In the genomic region with DNA sequence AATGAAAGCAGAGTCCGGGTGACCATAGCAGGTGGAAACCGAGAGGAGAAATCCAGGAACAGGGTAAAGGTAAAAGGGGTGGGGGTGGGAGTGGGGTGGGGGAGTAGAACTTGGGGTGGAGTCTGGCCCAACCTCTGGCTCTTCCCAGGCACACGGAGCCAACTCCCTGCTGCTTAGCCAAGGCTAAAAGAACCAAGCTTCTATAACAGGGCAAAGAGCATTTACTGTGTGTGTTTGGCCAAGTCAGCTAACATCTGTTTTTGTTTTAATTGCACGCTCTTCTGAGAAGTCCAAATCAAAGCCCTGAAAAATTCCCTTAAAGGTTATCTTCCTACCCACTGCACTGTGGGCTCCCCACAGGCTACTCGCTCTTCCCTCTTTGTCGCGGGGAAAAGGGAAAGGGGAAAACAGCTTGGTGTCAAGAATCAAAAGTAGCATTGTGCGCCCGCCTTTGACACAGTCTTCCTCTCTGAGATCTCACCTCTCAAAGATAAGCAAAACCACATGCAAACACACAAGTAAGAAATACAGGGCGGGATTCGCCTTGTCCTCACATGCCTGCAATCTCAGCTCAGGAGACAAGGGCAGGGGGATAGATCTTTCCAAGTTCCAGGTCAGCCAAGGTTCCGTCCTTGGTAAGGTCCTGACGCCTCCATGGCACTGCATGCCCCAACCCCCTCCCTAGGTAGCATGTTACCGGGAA, we compare ENCODE assay signal across 16 mouse cellular contexts. TPM values are rescaled to one million over a fixed set of nuclear protein-coding genes. Genes with fewer than 3 reads are reported as not detected.
A peak's percentile ranks its signal among the peaks of the same experiment; 100 is the strongest.
DNase-seq lines count a peak whose midpoint lies in the region; ATAC-seq and TF ChIP-seq lines count a peak whose summit lies in the region.
"Had no signal": no experiment of that assay in that cellular context is flagged by ENCODE, and none has a peak within 500 bp of the region (broad histone marks: within the 10 kb centered on the region; RNA-seq: fewer than 3 reads in every experiment).

No protein-coding gene starts in this region.

- H3K4me3 ChIP-seq in neural tube, embryonic 11.5 days (ENCODE audit: low read depth, low read length): no peak overlapping the region
- H3K4me3 ChIP-seq in stomach, postnatal 0 days (ENCODE audit: low read depth, low read length): no peak overlapping the region
- H3K4me3 ChIP-seq: forebrain, embryonic 15.5 days had no signal

- H3K4me1 ChIP-seq in neural tube, embryonic 11.5 days (ENCODE audit: control insufficient read depth, insufficient read depth, low read length): no peaks in the 10 kb centered on the region
- no peaks in the 10 kb centered on the region; the same call in 1 of the 2 replicates for H3K4me1 ChIP-seq in stomach, postnatal 0 days (replicated peaks; ENCODE audit: control insufficient read depth, insufficient read depth)
- H3K4me1 ChIP-seq: forebrain, embryonic 15.5 days had no signal

- no peak overlapping the region for H3K4me2 ChIP-seq in neural tube, embryonic 11.5 days (ENCODE audit: low read depth)
- peak overlapping the region; percentile 8; the same call in 1 of the 2 replicates for H3K4me2 ChIP-seq in stomach, postnatal 0 days (replicated peaks; ENCODE audit: low read depth)
- H3K4me2 ChIP-seq: forebrain, embryonic 15.5 days had no signal

- TF ChIP-seq CTCF in stomach, postnatal 0 days (IDR thresholded peaks at IDR 0.05; ENCODE audit: low read depth): no peak

- H3K27ac ChIP-seq in neural tube, embryonic 11.5 days (ENCODE audit: low read depth, low read length): no peak overlapping the region
- peak overlapping the region; percentile 45 for H3K27ac ChIP-seq in stomach, postnatal 0 days (replicated peaks)
- H3K27ac ChIP-seq: forebrain, embryonic 15.5 days had no signal

- no peaks in the 10 kb centered on the region for H3K27me3 ChIP-seq in neural tube, embryonic 11.5 days (ENCODE audit: control insufficient read depth, insufficient read depth, low read length)
- no peaks in the 10 kb centered on the region for H3K27me3 ChIP-seq in stomach, postnatal 0 days (ENCODE audit: control insufficient read depth, insufficient read depth, low read length)
- H3K27me3 ChIP-seq: forebrain, embryonic 15.5 days had no signal

- WGBS in neural tube, embryonic 11.5 days: 56% methylated on average over 14 of the region's 14 CpGs
- 42% methylated on average over 14 of the region's 14 CpGs for WGBS in stomach, postnatal 0 days

- H3K9ac ChIP-seq in neural tube, embryonic 11.5 days (ENCODE audit: low read length): no peak overlapping the region
- no peak overlapping the region for H3K9ac ChIP-seq in stomach, postnatal 0 days (ENCODE audit: low read length)
- H3K9ac ChIP-seq: forebrain, embryonic 15.5 days had no signal

- peak; percentile 25 to 72 for DNase-seq in adrenal gland, adult (ENCODE audit: inconsistent age in 2 of 2, low spot score in 1 of 2)
- no peak for DNase-seq in adrenal gland, postnatal 4 days (ENCODE audit: low spot score in 2 of 2)
- DNase-seq in neural tube, embryonic 11.5 days (ENCODE audit: low spot score): peak; percentile 12
- DNase-seq in neural tube, embryonic 10.5 days (ENCODE audit: extremely low spot score, low spot score): no peak
- peak; percentile 26 for DNase-seq in induced T-regulatory cell, adult 2 months (ENCODE audit: low read depth)
- DNase-seq in stomach, postnatal 0 days (ENCODE audit: low spot score): peak; percentile 52
- no peak for DNase-seq in kidney, postnatal 25 days
- DNase-seq in lung, postnatal 36 days: no peak
- DNase-seq: cerebellum, adult 9-10 months; gastrocnemius, postnatal 36 days; heart, postnatal 10 days; kidney, adult 11 months; left cerebral cortex, postnatal 4 days; thymus, postnatal 14 days had no signal

- H3K9me3 ChIP-seq in neural tube, embryonic 11.5 days (ENCODE audit: control insufficient read depth, low read length): no peaks in the 10 kb centered on the region
- no peaks in the 10 kb centered on the region for H3K9me3 ChIP-seq in stomach, postnatal 0 days (ENCODE audit: control insufficient read depth, low read length)
- H3K9me3 ChIP-seq: forebrain, embryonic 15.5 days had no signal

- H3K36me3 ChIP-seq in neural tube, embryonic 11.5 days (ENCODE audit: control insufficient read depth, insufficient read depth, low read length): no peaks in the 10 kb centered on the region
- no peaks in the 10 kb centered on the region for H3K36me3 ChIP-seq in stomach, postnatal 0 days (ENCODE audit: control insufficient read depth, insufficient read depth, low read length)
- H3K36me3 ChIP-seq: forebrain, embryonic 15.5 days had no signal

- TF ChIP-seq EP300 in stomach, postnatal 0 days (optimal IDR thresholded peaks at IDR 0.05): no peak

- no peak for ATAC-seq in neural tube, embryonic 11.5 days (ENCODE audit: insufficient read depth, low FRiP score, low TSS enrichment)
- ATAC-seq in stomach, postnatal 0 days (ENCODE audit: low FRiP score, low TSS enrichment): peak; percentile 84
- ATAC-seq: forebrain, embryonic 15.5 days; midbrain, embryonic 16.5 days had no signal

RNA-seq across cellular contexts. Expression of a gene that starts 18.4 kb away (rescaled TPM):
- 10 to 100 TPM; 16.7 to 22.3 TPM for total RNA-seq in adrenal gland, postnatal 4 days (2021)
- 2.6 and 3.4 TPM in 2 replicates for polyA plus RNA-seq in neural tube, embryonic 11.5 days (2014; fragmentation: Nextera tagmentation; extraction: Ambion mirVana)
- 14.0 and 15.7 TPM in 2 replicates for polyA plus RNA-seq in stomach, postnatal 0 days (2015; fragmentation: Nextera tagmentation; extraction: Ambion mirVana)

Comparison
In these comparisons a context has a peak if more than half of its experiments do, and no peak if none do; other contexts are left out.
1. DNase-seq: peak in adrenal gland, adult (2 of 2), neural tube, embryonic 11.5 days (single experiment), induced T-regulatory cell, adult 2 months (single experiment) and stomach, postnatal 0 days (single experiment); none in adrenal gland, postnatal 4 days (0 of 2), neural tube, embryonic 10.5 days (single experiment), kidney, postnatal 25 days (0 of 2) and lung, postnatal 36 days (single experiment).